Mouse (Mus musculus) granulocyte monocyte progenitor cell, adult 5-6 weeks (primary cell): ENCODE data around the gene Nxn. TPM values are rescaled to one million over a fixed set of nuclear protein-coding genes. Genes with fewer than 3 reads are reported as not detected.
A peak's percentile ranks its signal among the peaks of the same experiment; 100 is the strongest.

Source experiments
- ATAC-seq: replicated peaks from 2 replicates; pipeline ENCODE4 v1.8.0; 2016; ENCODE audit warnings: mild to moderate bottlenecking, moderate TSS enrichment, inconsistent platforms; ENCODE audit not compliant: poor library complexity, severe bottlenecking
- total RNA-seq, 2 experiments: library from RNA; stranded (forward) in 1 of 2; stranded (reverse) in 1 of 2; fragments of 200-712, 200-1000 nt in 1 of 2; fragments of >200 nt in 1 of 2; fragmentation: Nextera tagmentation in 1 of 2; gene quantifications; 2 replicates each; pipeline ENCODE4 v1.2.3; 2014 to 2017

Gene Nxn
- total RNA-seq, 2 experiments from 2014 or later: 25.5 to 32.3 TPM

DNA sequence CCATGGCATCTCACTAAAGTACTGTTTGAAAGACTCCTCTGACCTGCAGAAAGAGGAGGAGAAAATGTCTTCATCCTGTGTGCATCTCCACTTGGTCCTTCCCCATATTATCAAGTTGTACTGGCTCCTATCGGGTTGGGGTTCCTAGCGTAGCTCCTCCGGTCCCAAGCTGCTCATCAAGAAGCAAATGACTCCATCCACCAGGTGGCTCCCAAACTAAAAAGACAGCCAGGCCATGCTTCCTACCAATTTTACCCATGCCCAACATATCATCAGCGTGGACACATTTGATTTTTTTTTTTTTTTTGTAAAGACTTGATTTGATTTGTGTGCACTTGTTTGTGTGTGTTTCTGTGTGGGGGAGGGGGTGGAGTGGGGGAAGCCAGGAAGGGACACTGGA is 126.5 kb downstream of the Nxn start:
- ATAC-seq: no peak

DNA sequence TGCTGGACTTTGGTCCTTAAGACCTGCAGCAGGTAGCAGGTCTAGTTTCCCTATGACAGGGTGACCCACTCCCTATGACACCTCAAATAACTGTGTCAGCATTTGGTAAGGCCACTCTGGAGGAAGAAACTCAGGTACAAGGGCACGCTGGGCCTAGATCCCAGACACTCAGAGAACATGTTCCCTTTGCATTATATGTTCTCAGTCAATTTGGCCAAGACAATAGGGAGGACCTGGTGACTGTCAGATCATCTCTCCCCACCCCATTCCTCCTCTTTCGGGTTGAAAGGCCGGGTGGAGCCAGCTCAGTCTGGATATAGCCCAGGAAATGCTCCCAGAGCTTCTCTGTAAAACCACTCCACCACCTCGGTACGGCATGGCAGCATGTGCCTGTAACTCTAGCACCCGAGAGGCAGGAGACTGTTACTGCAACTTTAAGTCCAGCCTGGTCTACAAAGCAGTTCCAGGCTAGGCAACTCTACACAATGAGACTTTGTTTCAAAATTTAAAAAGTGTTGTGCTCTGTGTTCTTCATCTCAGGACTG is 130.3 kb downstream of the Nxn start:
- ATAC-seq: no peak

- ATAC-seq: peak; percentile 84
These were observed 130.9 kb downstream of the Nxn start for GRCm38 (mm10) chr11:76268001-76268459.

- ATAC-seq: no peak
These were observed 131.4 kb downstream of the Nxn start for GRCm38 (mm10) chr11:76267550-76267949.

- no peak for ATAC-seq
These were observed 136.2 kb downstream of the Nxn start for GRCm38 (mm10) chr11:76262611-76263351.

DNA sequence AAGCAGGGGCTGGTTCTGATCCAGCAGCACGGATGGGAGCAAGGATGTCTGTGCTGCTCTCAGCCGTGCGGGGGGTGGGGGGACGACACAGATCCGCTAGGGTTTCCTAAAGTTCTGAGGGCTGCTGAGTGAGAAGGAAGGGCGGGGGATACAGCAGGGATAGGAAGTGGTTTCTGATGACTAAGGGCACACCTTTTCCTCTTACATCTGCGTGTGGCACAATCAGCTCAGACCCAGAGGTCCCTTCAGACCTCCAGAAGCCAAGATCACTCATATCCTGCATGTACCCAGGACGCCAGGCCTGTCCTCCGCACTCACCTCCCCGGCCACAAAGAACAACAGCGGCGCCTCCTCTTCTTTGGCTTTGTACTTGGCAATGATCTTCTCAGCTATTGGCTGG is 137.7 kb downstream of the Nxn start:
- peak; percentile 85 for ATAC-seq

- ATAC-seq: no peak
These were observed 138.5 kb downstream of the Nxn start for GRCm38 (mm10) chr11:76260208-76261050.

GRCm38 (mm10) chr11:76258511-76258910 is 140.4 kb downstream of the Nxn start:
- ATAC-seq: no peak

DNA sequence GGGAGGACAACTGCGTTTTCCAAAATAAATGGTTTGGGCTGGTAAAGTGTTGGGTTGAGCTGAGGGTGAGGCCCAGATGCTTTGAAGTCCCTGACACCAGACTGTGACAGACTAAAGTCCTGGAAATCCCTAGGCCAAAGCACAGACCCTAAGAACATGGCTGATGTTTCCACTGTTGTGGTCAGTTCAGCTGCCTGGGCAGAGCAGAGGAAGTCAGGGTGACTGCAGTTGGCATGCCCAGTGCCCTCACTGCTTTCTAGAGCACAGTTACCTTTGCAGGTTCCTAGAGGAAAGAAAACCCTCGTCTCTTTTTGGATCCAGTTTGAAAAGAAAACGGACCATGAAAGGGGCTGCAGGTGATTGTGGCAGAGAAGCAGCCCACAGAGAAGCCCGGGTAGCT is 141.6 kb downstream of the Nxn start:
- ATAC-seq: no peak

- ATAC-seq: no peak
These were observed 142.8 kb downstream of the Nxn start for GRCm38 (mm10) chr11:76256129-76256528.

DNA sequence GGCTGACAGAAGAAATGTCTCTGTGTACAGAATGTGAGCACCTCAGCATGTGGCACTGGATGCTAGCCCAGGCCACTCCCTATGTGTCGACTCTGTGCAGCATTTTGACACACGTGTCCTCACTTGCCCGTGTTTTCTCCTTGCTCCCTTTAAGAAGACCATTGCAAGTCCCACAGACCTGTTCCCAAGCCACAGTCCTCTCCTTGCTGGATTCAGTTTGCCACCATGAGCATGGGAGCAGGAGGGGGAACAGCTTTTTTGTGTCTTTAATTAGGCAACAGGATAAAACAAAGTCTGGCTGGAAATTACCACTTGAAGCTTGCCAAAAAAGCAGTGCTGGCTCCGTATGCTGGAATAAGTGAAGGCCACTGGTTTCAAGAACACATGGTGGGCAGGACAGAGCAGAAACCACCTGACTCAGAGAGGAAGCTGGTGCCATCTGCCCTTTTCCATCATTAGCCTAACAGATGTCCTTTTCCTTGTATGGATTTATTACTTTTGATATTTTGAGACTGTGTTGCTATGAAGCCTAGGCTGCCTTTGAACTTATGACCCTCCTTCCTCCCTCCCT is 143.4 kb downstream of the Nxn start:
- no peak for ATAC-seq

DNA sequence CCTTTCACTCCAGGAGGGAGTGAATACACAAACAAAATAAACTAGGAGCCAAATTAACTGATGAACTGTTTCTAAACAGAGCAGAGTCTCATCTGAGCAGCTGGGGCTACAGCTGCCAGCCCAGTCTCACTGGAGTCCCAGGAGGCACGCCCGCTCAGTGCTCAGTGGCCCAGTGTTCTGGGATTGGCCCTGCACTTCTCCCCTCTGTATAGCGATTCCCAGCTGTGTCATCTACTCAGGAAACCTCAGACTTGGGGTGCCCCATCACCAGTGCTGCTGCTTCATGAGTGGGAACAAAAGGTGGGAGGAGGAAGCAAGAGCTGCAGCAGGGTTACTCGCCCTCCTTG is 145.0 kb downstream of the Nxn start:
- no peak for ATAC-seq

GRCm38 (mm10) chr11:76253145-76253917 is 145.6 kb downstream of the Nxn start:
- ATAC-seq: peak; percentile 97

DNA sequence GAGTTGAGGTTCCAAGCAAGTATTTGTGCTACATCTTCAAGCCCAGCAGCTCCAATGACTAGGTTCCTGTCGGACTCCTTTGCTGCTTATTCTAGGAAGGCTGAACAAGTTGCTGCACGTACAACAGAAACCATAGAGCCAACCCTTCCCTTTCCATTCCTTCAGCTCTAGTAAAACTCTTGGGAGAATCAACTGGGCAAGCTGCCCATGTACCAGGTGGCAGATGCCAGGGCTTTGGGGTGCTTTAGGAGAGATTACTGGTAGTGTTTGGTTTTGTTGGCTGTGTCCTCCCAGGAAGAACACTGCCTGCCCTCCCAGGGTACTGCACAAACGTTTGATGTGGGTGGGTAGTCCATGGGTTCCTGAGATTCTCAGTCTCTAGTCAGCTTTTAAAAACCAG is 146.9 kb downstream of the Nxn start:
- ATAC-seq: no peak

GRCm38 (mm10) chr11:76247239-76247638 is 151.7 kb downstream of the Nxn start:
- no peak for ATAC-seq

DNA sequence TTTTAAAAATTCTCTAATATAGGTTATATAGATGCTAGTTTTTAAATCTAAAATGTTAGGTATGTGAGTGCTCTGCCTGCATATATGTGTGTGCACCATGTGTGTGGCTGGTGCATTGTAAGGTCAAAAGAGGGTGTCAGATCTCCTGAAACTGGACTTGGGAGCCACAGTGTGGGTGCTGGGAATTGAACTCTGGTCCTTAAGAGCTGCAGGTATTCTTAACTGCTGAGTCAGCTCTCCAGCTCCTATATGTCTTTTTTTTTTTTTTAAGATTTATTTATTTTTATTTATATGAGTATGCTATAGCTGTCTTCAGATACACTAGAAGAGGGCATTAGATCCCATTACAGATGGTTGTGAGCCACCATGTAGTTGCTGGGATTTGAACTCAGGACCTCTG is 152.5 kb downstream of the Nxn start:
- no peak for ATAC-seq

GRCm38 (mm10) chr11:76243811-76244546 is 155.0 kb downstream of the Nxn start:
- ATAC-seq: no peak

- ATAC-seq: peak; percentile 97
These were observed 155.8 kb downstream of the Nxn start, which contains the start of the genes Mrm3 and Glod4 for GRCm38 (mm10) chr11:76242901-76243810. Gene Mrm3 (plus strand): TSS chr11:76243715. Gene Glod4 (minus strand): TSS chr11:76243725.
